Mouse (Mus musculus) CH12.LX (cell line): ENCODE results near the gene Ndufaf3. TPM values are rescaled to one million over a fixed set of nuclear protein-coding genes. Genes with fewer than 3 reads are reported as not detected.

Experiments
- DNase-seq: peaks from one replicate; pipeline ENCODE4 v3.0.0-alpha.2; 2013; ENCODE audit errors: extremely low read depth
- H3K27ac ChIP-seq: 2 replicates; pipeline ENCODE4 v1.5.1; 2012; ENCODE audit warnings: low read depth, mild to moderate bottlenecking, control low read depth, moderate library complexity; ENCODE audit not compliant: insufficient read depth
- H3K27me3 ChIP-seq: replicated peaks from 2 replicates; pipeline ENCODE3; 2012; ENCODE audit warnings: inconsistent platforms
- H3K36me3 ChIP-seq, 2 experiments: replicated peaks in 1 of 2; 2 replicates each; pipeline versions ENCODE3 to v1.6.1; 2012; ENCODE audit warnings: inconsistent platforms in 1 of 2, low read length in 1 of 2, mild to moderate bottlenecking in 1 of 2, mixed read lengths in 1 of 2, moderate library complexity in 1 of 2; ENCODE audit not compliant: control insufficient read depth in 1 of 2, insufficient read depth in 1 of 2
- H3K4me1 ChIP-seq, 2 experiments: 2 replicates each; pipeline ENCODE4 v1.6.1; 2012; ENCODE audit warnings: inconsistent platforms in 1 of 2, moderate library complexity in 1 of 2; ENCODE audit not compliant: insufficient read depth in 2 of 2, control insufficient read depth in 1 of 2
- H3K4me2 ChIP-seq: 2 replicates; pipeline ENCODE4 v1.6.1; 2012; ENCODE audit warnings: low read depth, mild to moderate bottlenecking, control low read depth; ENCODE audit not compliant: poor library complexity, insufficient read depth, severe bottlenecking
- H3K4me3 ChIP-seq, 3 experiments: fragments of 150-350 bp in 1 of 3; sonication (generic) in 1 of 3; replicated peaks in 1 of 3; 2 replicates each; pipeline versions ENCODE3 to v1.5.1; 2011 to 2012; ENCODE audit warnings: low read depth in 2 of 3, low read length in 2 of 3, mild to moderate bottlenecking in 2 of 3, moderate library complexity in 2 of 3, control low read depth in 1 of 3, improper control_type of control experiment in 1 of 3, inconsistent platforms in 1 of 3, mixed read lengths in 1 of 3; ENCODE audit not compliant: poor library complexity in 1 of 3
- H3K79me2 ChIP-seq: replicated peaks from 2 replicates; pipeline ENCODE4 v1.6.1; 2012; ENCODE audit warnings: mild to moderate bottlenecking, moderate library complexity; ENCODE audit not compliant: control insufficient read depth, poor library complexity, insufficient read depth, severe bottlenecking; ENCODE audit errors: extremely low read depth
- H3K9ac ChIP-seq: 2 replicates; pipeline ENCODE4 v1.6.1; 2012; ENCODE audit warnings: low read depth, mild to moderate bottlenecking, control low read depth, moderate library complexity; ENCODE audit not compliant: insufficient read depth
- H3K9me3 ChIP-seq: replicated peaks from 2 replicates; pipeline ENCODE3; 2012; ENCODE audit warnings: low read length, inconsistent platforms, mixed read lengths
- BHLHE40 ChIP-seq: IDR thresholded peaks from 2 replicates; pipeline ENCODE4 v1.6.1; 2011; ENCODE audit warnings: mild to moderate bottlenecking, low read depth, low read length, improper control_type of control experiment
- CHD1 ChIP-seq: IDR thresholded peaks from 2 replicates; pipeline ENCODE4 v1.6.1; 2012; ENCODE audit warnings: low read depth, low read length, improper control_type of control experiment, inconsistent platforms
- E2F4 ChIP-seq: IDR thresholded peaks from 2 replicates; pipeline ENCODE4 v1.6.1; 2011; ENCODE audit warnings: low read depth, low read length, improper control_type of control experiment; ENCODE audit not compliant: insufficient replicate concordance
- ELF1 ChIP-seq: IDR thresholded peaks from 2 replicates; pipeline ENCODE4 v1.6.1; 2014; ENCODE audit warnings: low read depth, mild to moderate bottlenecking, inconsistent platforms, low read length, improper control_type of control experiment
- GABPA ChIP-seq: IDR thresholded peaks from 2 replicates; pipeline ENCODE4 v1.6.1; 2012; ENCODE audit warnings: low read depth, low read length, improper control_type of control experiment, inconsistent platforms; ENCODE audit not compliant: insufficient replicate concordance
- HCFC1 ChIP-seq: IDR thresholded peaks from 2 replicates; pipeline ENCODE4 v1.6.1; 2012; ENCODE audit warnings: low read depth, mild to moderate bottlenecking, inconsistent platforms, low read length, improper control_type of control experiment
- IRF4 ChIP-seq: IDR thresholded peaks from 2 replicates; pipeline ENCODE4 v1.6.1; 2014; ENCODE audit warnings: low read depth, mild to moderate bottlenecking, inconsistent platforms, low read length, improper control_type of control experiment
- JUND ChIP-seq: conservative IDR thresholded peaks from 2 replicates; pipeline ENCODE4 v1.6.1; 2011; ENCODE audit warnings: low read depth, low read length, improper control_type of control experiment
- KAT2A ChIP-seq: IDR thresholded peaks from 2 replicates; pipeline ENCODE4 v1.6.1; 2012; ENCODE audit warnings: low read length, improper control_type of control experiment, inconsistent platforms; ENCODE audit not compliant: insufficient replicate concordance
- MAFK ChIP-seq: IDR thresholded peaks from 2 replicates; pipeline ENCODE4 v1.6.1; 2011; ENCODE audit warnings: low read length, improper control_type of control experiment; ENCODE audit not compliant: insufficient replicate concordance
- MAX ChIP-seq: IDR thresholded peaks from 2 replicates; pipeline ENCODE4 v1.6.1; 2011; ENCODE audit warnings: low read length, improper control_type of control experiment
- MAZ ChIP-seq: IDR thresholded peaks from 2 replicates; pipeline ENCODE4 v1.6.1; 2012; ENCODE audit warnings: low read depth, mild to moderate bottlenecking, inconsistent platforms, low read length, improper control_type of control experiment, moderate library complexity
- MEF2A ChIP-seq: IDR thresholded peaks from 2 replicates; pipeline ENCODE4 v1.6.1; 2014; ENCODE audit warnings: low read depth, mild to moderate bottlenecking, inconsistent platforms, low read length, improper control_type of control experiment, borderline replicate concordance
- MXI1 ChIP-seq: IDR thresholded peaks from 2 replicates; pipeline ENCODE4 v1.6.1; 2011; ENCODE audit warnings: mild to moderate bottlenecking, low read depth, low read length, improper control_type of control experiment
- MYC ChIP-seq: IDR thresholded peaks from 2 replicates; pipeline ENCODE4 v1.6.1; 2011; ENCODE audit warnings: low read depth, mild to moderate bottlenecking, improper control_type of control experiment, low read length
- NELFE ChIP-seq: IDR thresholded peaks from 2 replicates; pipeline ENCODE4 v1.6.1; 2011; ENCODE audit warnings: low read depth, low read length, improper control_type of control experiment
- NRF1 ChIP-seq: IDR thresholded peaks from 2 replicates; pipeline ENCODE4 v1.6.1; 2014; ENCODE audit warnings: low read depth, mild to moderate bottlenecking, inconsistent platforms, low read length, improper control_type of control experiment, moderate library complexity
- PAX5 ChIP-seq: IDR thresholded peaks from 2 replicates; pipeline ENCODE4 v1.6.1; 2012; ENCODE audit warnings: low read length, inconsistent platforms, mixed read lengths
- POLR2A ChIP-seq: IDR thresholded peaks from 2 replicates; pipeline ENCODE4 v1.6.1; 2011; ENCODE audit warnings: low read depth, mild to moderate bottlenecking, improper control_type of control experiment, low read length
- RAD21 ChIP-seq: IDR thresholded peaks from 2 replicates; pipeline ENCODE4 v1.6.1; 2011; ENCODE audit warnings: low read depth, mild to moderate bottlenecking, low read length, improper control_type of control experiment, moderate library complexity
- RCOR1 ChIP-seq: conservative IDR thresholded peaks from 2 replicates; pipeline ENCODE4 v1.6.1; 2012; ENCODE audit warnings: low read depth, mild to moderate bottlenecking, inconsistent platforms, low read length, improper control_type of control experiment
- TBP ChIP-seq: conservative IDR thresholded peaks from 2 replicates; pipeline ENCODE4 v1.6.1; 2011; ENCODE audit warnings: low read depth, low read length, improper control_type of control experiment
- TCF12 ChIP-seq: IDR thresholded peaks from 2 replicates; pipeline ENCODE4 v1.6.1; 2014; ENCODE audit warnings: low read depth, mild to moderate bottlenecking, inconsistent platforms, low read length, improper control_type of control experiment
- UBTF ChIP-seq: IDR thresholded peaks from 2 replicates; pipeline ENCODE4 v1.6.1; 2012; ENCODE audit warnings: low read depth, mild to moderate bottlenecking, inconsistent platforms, low read length, improper control_type of control experiment, moderate library complexity
- USF1 ChIP-seq: IDR thresholded peaks from 2 replicates; pipeline ENCODE4 v1.6.1; 2014; ENCODE audit warnings: low read depth, mild to moderate bottlenecking, inconsistent platforms, low read length, improper control_type of control experiment
- ZKSCAN1 ChIP-seq: IDR thresholded peaks from 2 replicates; pipeline ENCODE4 v1.6.1; 2012; ENCODE audit warnings: low read depth, inconsistent platforms, low read length, improper control_type of control experiment, borderline replicate concordance
- dilution Hi-C: fragments of 300-500 bp; cut with MboI; formaldehyde crosslinking; loops from 2 replicates; pipeline ENCODE4 v1.14.3; 2020; ENCODE audit warnings: low sequenced_read_pairs; ENCODE audit not compliant: extremely low pct_unique_long_range_greater_than_20kb, extremely low pct_ligation_motif_present
- in situ Hi-C: fragments of 300-500 bp; cut with MboI; formaldehyde crosslinking; loops from 3 replicates; pipeline ENCODE4 v1.14.3; 2019; ENCODE audit warnings: low sequenced_read_pairs, low pct_ligation_motif_present, low pct_unique_long_range_greater_than_20kb, mixed read lengths
- polyA plus RNA-seq: library from polyadenylated mRNA; unstranded; fragments of >175 nt; gene quantifications from 2 replicates; pipeline ENCODE4 v1.2.1, GENCODE M21; 2012; ENCODE audit warnings: low read depth; ENCODE audit not compliant: insufficient read length
- total RNA-seq, 2 experiments: library from RNA; depleted of rRNA; stranded (reverse); fragments of 300-350 nt in 1 of 2; fragments of >200 nt in 1 of 2; gene quantifications; 2 replicates each; pipeline ENCODE4 v1.2.3; 2012 to 2014

Ndufaf3 gene
- total and polyA plus RNA-seq, 3 experiments, result 15.7 to 27.2 (median 25.7) TPM

GRCm38 (mm10) chr9:108599021-108599566 lies 31.9 kb upstream of the Ndufaf3 start:
- no peak overlapping the region for H3K27ac ChIP-seq
- H3K4me3 ChIP-seq, result no peak overlapping the region
- in situ Hi-C loops (no loop called here), dilution Hi-C loops (no loop called here)
- TF ChIP-seq ZKSCAN1 (no peak), CHD1 (no peak), GABPA (no peak), KAT2A (no peak), MAFK (no peak), TBP (peak; percentile 78; the same call in 1 of the 2 replicates), ELF1 (no peak)
- H3K9me3 ChIP-seq, result no peaks in the 10 kb centered on the region
- H3K36me3 ChIP-seq, result peaks cover 9 to 35% of the 10 kb centered on the region in 2 experiments
- peaks cover 0 to 19% of the 10 kb centered on the region in 2 experiments; a peak in 2 of 4 replicates for H3K4me1 ChIP-seq
- no peak overlapping the region for H3K9ac ChIP-seq
- H3K79me2 ChIP-seq, result no peaks in the 10 kb centered on the region
- no peak for DNase-seq
- no peaks in the 10 kb centered on the region for H3K27me3 ChIP-seq
- no peak overlapping the region for H3K4me2 ChIP-seq

- H3K9me3 ChIP-seq, result no peaks in the 10 kb centered on the region
- DNase-seq, result peak; percentile 60
- H3K27me3 ChIP-seq, result no peaks in the 10 kb centered on the region
- dilution Hi-C loops, result no loop called here
- no peaks in the 10 kb centered on the region for H3K79me2 ChIP-seq
- no peak for TF ChIP-seq GABPA
- TF ChIP-seq NELFE, result peak; percentile 76
- TF ChIP-seq RAD21, result no peak
- TF ChIP-seq PAX5, result no peak
- no peak for TF ChIP-seq MAFK
- TF ChIP-seq MAX, result no peak
- TF ChIP-seq POLR2A, result peak; percentile 82
- peak; percentile 10; the same call in 1 of the 2 replicates for TF ChIP-seq BHLHE40
- 0 out of 2 replicates have a peak, but pooled peaks have one; percentile 20 for TF ChIP-seq MEF2A
- peak; percentile 71; the same call in 1 of the 2 replicates for TF ChIP-seq MAZ
- no peak for TF ChIP-seq E2F4
- peak; percentile 53; the same call in 1 of the 2 replicates for TF ChIP-seq MXI1
- TF ChIP-seq MYC, result no peak
- TF ChIP-seq USF1, result no peak
- peak; percentile 74 for TF ChIP-seq TCF12
- TF ChIP-seq JUND, result no peak
- no peak; the same call in 1 of the 2 replicates for TF ChIP-seq UBTF
- TF ChIP-seq NRF1, result peak; percentile 84
- TF ChIP-seq IRF4, result peak; percentile 26; the same call in 1 of the 2 replicates
- TF ChIP-seq KAT2A, result 0 out of 2 replicates have a peak, but pooled peaks have one; percentile 18
- no peak for TF ChIP-seq RCOR1
- no peak; the same call in 1 of the 2 replicates for TF ChIP-seq HCFC1
- TF ChIP-seq, all 38 proteins: peak for 10
- H3K4me3 ChIP-seq, result peak within 1 kb of the TSS; percentile 62 to 72 (median 70)
- H3K27ac ChIP-seq, result no peak within 1 kb of the TSS
- H3K4me1 ChIP-seq, result peaks cover 0 to 19% of the 10 kb centered on the region in 2 experiments; a peak in 2 of 4 replicates
- in situ Hi-C loops, result no loop called here
- H3K4me2 ChIP-seq, result peak within 1 kb of the TSS; percentile 91
- H3K36me3 ChIP-seq, result peaks cover 2 to 29% of the 10 kb centered on the region in 2 experiments
- peak within 1 kb of the TSS; percentile 63 for H3K9ac ChIP-seq
Observed at GRCm38 (mm10) chr9:108596998-108597764, 29.9 kb upstream of the Ndufaf3 start, which contains the start of gene P4htm. Gene P4htm, minus strand, starts transcription at chr9:108597667.
